Comparison of ENCODE assay signal across 9 mouse cellular contexts in the genomic region with DNA sequence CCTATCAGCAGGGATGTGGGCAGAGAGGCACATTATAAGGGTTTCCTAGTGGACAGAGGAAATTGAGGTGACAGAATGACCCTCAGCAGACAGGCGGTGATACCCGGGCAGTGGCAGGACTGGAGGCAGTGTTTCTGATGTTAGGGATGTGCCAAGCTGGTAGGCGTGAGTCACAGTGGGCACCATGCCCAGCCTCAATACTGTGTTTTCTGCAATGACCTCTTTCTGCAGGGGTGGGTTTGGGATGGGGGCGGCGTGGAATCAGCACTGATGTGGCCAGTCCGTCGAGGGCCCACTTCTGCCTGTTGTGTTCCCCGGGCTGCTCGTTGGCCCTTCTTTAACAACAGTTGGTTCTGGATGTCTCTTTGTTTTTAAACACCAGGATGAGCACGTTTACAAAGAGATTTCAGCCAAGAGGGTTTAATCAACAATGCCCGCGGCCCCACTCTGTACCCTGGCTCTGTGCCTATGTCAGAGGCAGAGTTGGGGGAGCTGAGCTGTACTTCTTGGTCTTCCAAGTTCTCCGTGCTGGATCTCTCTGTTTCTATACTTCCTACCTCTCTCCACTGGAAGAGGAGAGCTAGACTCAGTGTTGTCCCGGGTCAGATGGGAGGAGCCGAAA. TPM values are rescaled to one million over a fixed set of nuclear protein-coding genes. Genes with fewer than 3 reads are reported as not detected.
A peak's percentile ranks its signal among the peaks of the same experiment; 100 is the strongest.
DNase-seq lines count a peak whose midpoint lies in the region; ATAC-seq and TF ChIP-seq lines count a peak whose summit lies in the region.
"Had no signal": no experiment of that assay in that cellular context is flagged by ENCODE, and none has a peak within 500 bp of the region (broad histone marks: within the 10 kb centered on the region; RNA-seq: fewer than 3 reads in every experiment).

No protein-coding gene starts in this region.

- H3K27ac ChIP-seq in left cerebral cortex, adult 2 months, result peak overlapping the region; percentile 56
- peak overlapping the region; percentile 77 for H3K27ac ChIP-seq in intestine, embryonic 14.5 days (ENCODE audit: low read depth)
- H3K27ac ChIP-seq in lung, postnatal 0 days (ENCODE audit: low read length), result peak overlapping the region; percentile 94

- no peak for TF ChIP-seq CTCF in left cerebral cortex, adult 2 months (IDR thresholded peaks at IDR 0.05)
- TF ChIP-seq CTCF in lung, postnatal 0 days (IDR thresholded peaks at IDR 0.05), result no peak; the same call in 1 of the 2 replicates

- H3K4me2 ChIP-seq in intestine, embryonic 14.5 days (ENCODE audit: low read length), result peak overlapping the region; percentile 61
- H3K4me2 ChIP-seq in lung, postnatal 0 days (replicated peaks; ENCODE audit: low read depth, low read length), result peak overlapping the region; percentile 94

- no peaks in the 10 kb centered on the region for H3K9me3 ChIP-seq in intestine, embryonic 14.5 days (ENCODE audit: control insufficient read depth, low read length)
- H3K9me3 ChIP-seq in lung, postnatal 0 days (ENCODE audit: low read length), result no peaks in the 10 kb centered on the region

- peak; percentile 36; the same call in 1 of the 2 replicates for ATAC-seq in erythroid progenitor cell, adult 5-6 weeks (replicated peaks; ENCODE audit: low FRiP score, poor library complexity, severe bottlenecking)
- ATAC-seq in intestine, embryonic 14.5 days (replicated peaks; ENCODE audit: low FRiP score, low TSS enrichment, low read depth), result no peak
- no peak for ATAC-seq in lung, postnatal 0 days

- no peak for TF ChIP-seq EP300 in lung, postnatal 0 days (IDR thresholded peaks at IDR 0.05)

- intact Hi-C loops in left cerebral cortex, adult 2 months (cut with DNase I), result no loop called here

- no peak for DNase-seq in left cerebral cortex, adult 2 months (ENCODE audit: extremely low spot score in 1 of 2, low spot score in 2 of 2)
- no peak for DNase-seq in left cerebral cortex, adult 8-10 months (ENCODE audit: low spot score in 2 of 2)
- DNase-seq in adipocyte (ENCODE audit: low spot score), result peak; percentile 90
- DNase-seq in intestine, embryonic 14.5 days (ENCODE audit: low spot score), result no peak
- peak; percentile 62 for DNase-seq in lung, postnatal 0 days (ENCODE audit: low spot score)
- DNase-seq in thymus, postnatal 25 days, result no peak
- no peak for DNase-seq in T-cell, adult 2 months (ENCODE audit: low spot score)

- 37% methylated on average over 15 of the region's 15 CpGs for WGBS in intestine, embryonic 14.5 days
- WGBS in lung, postnatal 0 days, result 22% methylated on average over 15 of the region's 15 CpGs

- peak overlapping the region; percentile 47 for H3K4me3 ChIP-seq in left cerebral cortex, adult 2 months
- peak overlapping the region; percentile 58 for H3K4me3 ChIP-seq in intestine, embryonic 14.5 days (ENCODE audit: low read depth, low read length)
- H3K4me3 ChIP-seq in lung, postnatal 0 days (ENCODE audit: low read depth, low read length), result peak overlapping the region; percentile 82

- H3K9ac ChIP-seq in intestine, embryonic 14.5 days (ENCODE audit: low read length), result peak overlapping the region; percentile 57
- peak overlapping the region; percentile 78 for H3K9ac ChIP-seq in lung, postnatal 0 days (replicated peaks; ENCODE audit: low read depth)

- H3K36me3 ChIP-seq in intestine, embryonic 14.5 days (ENCODE audit: control insufficient read depth, insufficient read depth, low read length), result peaks cover 23% of the 10 kb centered on the region
- H3K36me3 ChIP-seq in lung, postnatal 0 days (ENCODE audit: insufficient read depth, low read length), result no peaks in the 10 kb centered on the region; the same call in 1 of the 2 replicates

- peaks cover 51% of the 10 kb centered on the region for H3K4me1 ChIP-seq in intestine, embryonic 14.5 days (replicated peaks; ENCODE audit: control insufficient read depth, insufficient read depth, low read length)
- H3K4me1 ChIP-seq in lung, postnatal 0 days (ENCODE audit: insufficient read depth, low read depth, low read length), result peaks cover 51% of the 10 kb centered on the region

- H3K27me3 ChIP-seq in intestine, embryonic 14.5 days (replicated peaks; ENCODE audit: control insufficient read depth, insufficient read depth, low read length), result no peaks in the 10 kb centered on the region
- H3K27me3 ChIP-seq in lung, postnatal 0 days (replicated peaks; ENCODE audit: insufficient read depth, low read length), result no peaks in the 10 kb centered on the region

RNA-seq across cellular contexts. Expression of gene Arhgap23, which starts 25.8 kb away (rescaled TPM):
- 10 to 100 TPM; 64.4 to 78.6 TPM for total RNA-seq in left cerebral cortex, adult 2 months (2021)
- total RNA-seq in left cerebral cortex, adult 8-10 months (2022), result 10 to 100 TPM; 72.5 to 74.5 (median 73.4) TPM
- total RNA-seq in erythroid progenitor cell, adult 5-6 weeks (2015; ENCODE audit: low replicate concordance), result 76.8 and 82.6 TPM in 2 replicates
- 65.7 and 71.1 TPM in 2 replicates for total RNA-seq in erythroid progenitor cell, adult 5-6 weeks (2017; ENCODE audit: low replicate concordance)
- polyA plus RNA-seq in intestine, embryonic 14.5 days (2014; fragmentation: Nextera tagmentation; extraction: Ambion mirVana), result 5.0 and 5.1 TPM in 2 replicates
- polyA plus RNA-seq in lung, postnatal 0 days (2015; fragmentation: Nextera tagmentation; extraction: Ambion mirVana), result 7.0 and 8.4 TPM in 2 replicates

RNA-seq across cellular contexts. Expression of gene 4933428G20Rik, which starts 59.0 kb away (rescaled TPM):
- total RNA-seq in left cerebral cortex, adult 2 months (2021), result not detected
- not detected for total RNA-seq in left cerebral cortex, adult 8-10 months (2022)
- not detected in 2 replicates for total RNA-seq in erythroid progenitor cell, adult 5-6 weeks (2015; ENCODE audit: low replicate concordance)
- total RNA-seq in erythroid progenitor cell, adult 5-6 weeks (2017; ENCODE audit: low replicate concordance), result not detected in 2 replicates
- polyA plus RNA-seq in intestine, embryonic 14.5 days (2014; fragmentation: Nextera tagmentation; extraction: Ambion mirVana), result 0.12 TPM in 2 replicates
- polyA plus RNA-seq in lung, postnatal 0 days (2015; fragmentation: Nextera tagmentation; extraction: Ambion mirVana), result 0.32 and 0.42 TPM in 2 replicates
- total RNA-seq: layer of hippocampus, postnatal 14 days had no signal

Comparison
In these comparisons a context has a peak if more than half of its experiments do, and no peak if none do; other contexts are left out.
1. DNase-seq: peak in adipocyte (single experiment) and lung, postnatal 0 days (single experiment); none in left cerebral cortex, adult 2 months (0 of 2), left cerebral cortex, adult 8-10 months (0 of 2), intestine, embryonic 14.5 days (single experiment), thymus, postnatal 25 days (single experiment) and T-cell, adult 2 months (single experiment).
2. Peak in every context shown above with its lines, with median percentiles within 50 percentile points of each other: H3K27ac ChIP-seq and H3K4me3 ChIP-seq.